Mouse (Mus musculus) lung, postnatal 4 days (tissue): ENCODE results near the gene Auts2.

ENCODE experiments used
- DNase-seq, 2 experiments: peaks; one replicate each; pipeline ENCODE4 v3.0.0; 2021

Gene Auts2

GRCm38 (mm10) chr5:132445213-132445954, 97.8 kb downstream of the Auts2 start:
- no peak for DNase-seq

- no peak for DNase-seq
These were observed 100.2 kb downstream of the Auts2 start for GRCm38 (mm10) chr5:132442948-132443347.

DNA sequence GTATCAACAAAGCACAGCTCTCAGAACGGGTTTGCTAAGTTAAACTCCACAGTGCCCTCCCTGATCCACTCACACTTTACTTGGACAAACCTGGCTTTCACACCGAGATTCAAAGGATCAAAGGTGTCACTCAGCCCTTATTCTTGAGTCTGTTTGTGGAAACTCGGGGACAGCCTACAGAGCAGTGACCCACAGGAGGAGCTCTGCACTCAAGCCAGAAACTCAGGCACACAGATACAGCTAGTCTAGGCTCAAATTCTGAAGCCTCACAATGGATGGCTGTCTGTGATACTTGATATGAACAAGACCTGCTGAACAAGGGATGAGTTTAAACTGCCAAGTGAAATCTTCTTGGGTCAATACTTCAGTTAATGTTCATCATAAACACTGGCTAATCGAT, 104.7 kb downstream of the Auts2 start:
- DNase-seq: no peak

DNA sequence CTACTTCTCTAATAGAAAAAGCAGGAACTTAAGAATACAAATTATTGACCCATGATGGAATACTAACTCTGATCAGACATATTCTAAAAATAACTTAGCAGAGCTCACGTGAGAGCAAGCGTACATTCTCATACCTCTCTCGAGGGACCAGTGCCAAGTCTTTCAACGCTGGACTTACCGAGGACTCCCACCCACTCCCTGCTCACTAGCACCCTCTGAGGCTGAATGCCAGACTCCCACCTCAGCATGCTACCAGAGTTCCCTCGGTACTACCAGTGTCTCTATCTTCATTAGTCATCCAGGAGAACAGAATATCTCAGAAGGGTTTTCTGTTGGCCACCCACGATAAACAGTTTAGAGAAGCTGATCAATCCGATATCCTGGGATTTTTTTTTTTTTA, 105.2 kb downstream of the Auts2 start:
- peak; percentile 9 to 24 for DNase-seq

- DNase-seq: no peak
These were observed 105.7 kb downstream of the Auts2 start for GRCm38 (mm10) chr5:132437478-132437877.

DNA sequence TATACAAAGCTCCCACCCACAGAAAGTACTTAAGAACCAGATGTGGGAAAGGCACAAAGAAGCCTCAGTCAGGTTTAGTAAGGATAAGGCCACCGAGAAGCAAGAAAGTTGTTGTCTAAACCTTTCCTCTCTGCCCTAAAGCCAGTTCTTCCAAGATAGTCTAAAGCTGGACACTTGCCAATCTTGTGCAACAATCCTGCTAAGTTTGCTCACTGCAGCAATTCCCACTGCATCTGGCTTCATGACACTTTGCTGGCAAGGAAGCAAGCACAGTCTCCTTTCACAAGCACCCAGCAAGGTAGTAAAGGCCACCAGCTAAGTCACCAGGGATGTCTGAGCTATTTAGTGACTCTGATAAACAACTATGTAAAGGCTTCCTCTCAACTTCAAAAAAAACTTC, 106.2 kb downstream of the Auts2 start:
- peak; percentile 39 to 44 for DNase-seq

DNA sequence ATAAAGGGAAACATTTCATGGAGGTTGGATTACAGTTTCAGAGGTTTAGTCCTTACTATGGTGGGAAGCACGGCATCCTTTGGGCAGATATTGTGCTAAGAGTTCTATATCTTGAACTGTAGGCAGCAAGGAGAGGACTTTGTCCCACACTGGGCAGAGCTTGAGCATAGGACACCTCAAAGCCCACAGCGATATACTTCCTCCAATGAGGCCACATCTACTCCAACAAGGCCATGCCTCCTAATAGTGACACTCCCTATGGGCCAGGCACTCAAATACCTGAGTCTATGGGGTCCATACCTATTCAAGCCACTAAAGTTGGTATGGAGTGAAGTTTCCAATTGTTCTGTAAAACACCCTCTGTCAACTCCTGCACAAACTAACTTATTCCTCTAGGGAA, 106.7 kb downstream of the Auts2 start:
- DNase-seq: no peak

DNA sequence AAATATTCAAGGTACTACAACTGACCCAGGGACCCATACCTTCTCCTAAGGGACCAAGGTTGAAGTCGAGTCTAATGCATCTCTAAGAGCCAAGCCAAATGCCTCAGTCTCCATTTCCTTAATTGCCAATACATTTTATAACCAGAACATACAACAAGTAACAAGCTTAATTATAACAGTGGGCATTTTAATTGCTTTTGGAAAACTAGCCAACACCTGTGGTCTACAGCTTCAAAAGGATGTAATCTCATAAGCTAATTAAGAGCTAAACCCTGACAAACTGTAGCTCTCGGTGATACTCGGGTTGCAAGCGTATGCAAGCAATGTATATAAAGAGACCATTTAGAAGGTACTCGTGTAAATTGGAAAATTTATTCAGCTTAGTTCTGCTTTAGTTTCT, 107.7 kb downstream of the Auts2 start:
- no peak for DNase-seq

GRCm38 (mm10) chr5:132433377-132434115, 109.6 kb downstream of the Auts2 start:
- DNase-seq: no peak

DNA sequence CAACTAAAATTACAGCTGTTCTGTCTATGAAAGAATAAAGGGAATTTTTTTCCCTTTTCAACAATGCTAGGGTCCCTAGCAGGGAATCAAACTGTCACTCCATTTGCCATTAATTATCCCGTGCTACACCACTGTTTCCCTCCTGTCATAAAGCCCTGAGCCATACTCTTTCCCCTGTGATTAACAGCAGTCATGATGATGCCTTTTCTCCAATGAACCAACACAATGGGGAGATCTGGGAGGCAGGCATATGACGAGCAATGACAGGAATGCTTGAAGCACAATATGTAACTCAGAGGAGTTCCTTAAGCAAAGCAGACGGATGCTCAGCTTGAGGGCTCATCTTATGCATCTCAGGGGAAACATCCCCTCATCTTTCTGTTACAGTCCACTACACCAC, 113.8 kb downstream of the Auts2 start:
- no peak for DNase-seq

DNA sequence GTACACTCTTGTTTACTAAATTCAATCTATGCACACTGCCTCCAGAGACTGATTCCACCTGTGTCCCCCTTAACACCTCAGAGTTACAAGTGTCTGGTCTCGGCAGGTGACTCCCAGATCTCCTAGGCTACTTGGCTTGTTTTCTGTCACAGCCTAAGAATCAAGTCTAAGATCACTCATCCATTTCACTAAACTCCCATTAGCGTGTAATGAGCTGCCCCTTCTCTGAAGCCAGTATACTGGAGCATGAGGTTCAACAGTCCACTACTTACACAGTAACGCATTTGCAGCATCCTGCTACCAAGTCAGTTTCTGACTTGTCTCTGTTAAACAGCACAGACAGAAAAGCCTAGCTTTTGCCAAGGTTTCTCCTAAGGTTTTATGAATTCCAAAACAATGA, 116.8 kb downstream of the Auts2 start:
- no peak for DNase-seq

DNA sequence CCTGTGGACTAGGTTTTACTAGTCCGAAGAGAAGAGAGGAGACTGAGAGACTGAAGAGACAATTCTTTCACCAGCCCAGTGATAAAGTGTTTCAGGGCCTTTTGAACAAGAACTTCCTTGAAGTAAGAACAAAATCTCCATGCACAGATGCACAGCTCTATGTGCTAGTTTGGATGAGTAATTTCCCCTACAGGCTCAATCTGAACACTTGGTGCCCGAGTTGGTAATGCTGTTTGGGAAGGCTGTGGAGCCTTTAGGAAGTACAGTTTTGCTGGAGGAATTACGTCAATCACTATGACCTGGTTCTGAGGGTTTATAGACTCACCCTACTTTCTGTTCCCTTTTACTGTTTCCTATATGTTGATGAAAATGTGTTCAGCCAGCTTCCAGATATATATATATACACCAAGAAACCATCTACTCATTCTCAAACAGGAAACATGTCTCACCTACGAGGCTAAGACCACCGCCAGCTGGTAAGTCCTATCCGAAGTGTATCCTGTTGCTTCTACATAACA, 117.3 kb downstream of the Auts2 start:
- no peak for DNase-seq

DNA sequence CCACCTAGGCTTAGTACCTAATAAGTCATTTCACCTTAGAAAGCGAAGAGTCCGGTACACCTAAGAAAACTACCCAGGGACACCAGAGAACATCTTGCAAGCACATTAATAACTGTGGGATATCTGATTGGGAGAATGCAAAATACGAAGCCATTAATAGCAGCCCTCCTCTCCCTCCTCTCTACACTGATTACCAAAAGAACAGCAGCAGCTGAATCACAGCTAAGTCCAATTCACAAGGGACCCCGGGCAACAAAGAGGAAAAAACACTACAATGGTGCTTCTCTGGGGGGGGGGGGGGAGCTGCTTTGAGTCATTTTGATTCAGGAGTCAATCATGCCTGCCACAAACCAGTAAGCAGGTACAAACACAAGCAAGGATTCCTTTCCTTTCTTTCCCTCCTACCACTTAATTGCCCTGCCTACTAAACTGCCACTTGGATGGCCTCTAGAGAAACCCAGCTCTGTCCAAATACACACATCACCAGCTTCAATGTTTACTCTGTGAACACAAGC, 132.7 kb downstream of the Auts2 start:
- DNase-seq: no peak

GRCm38 (mm10) chr5:132408892-132409575, 134.1 kb downstream of the Auts2 start:
- no peak for DNase-seq

GRCm38 (mm10) chr5:132400556-132400955, 142.6 kb downstream of the Auts2 start:
- peak; percentile 45 to 60 for DNase-seq

DNA sequence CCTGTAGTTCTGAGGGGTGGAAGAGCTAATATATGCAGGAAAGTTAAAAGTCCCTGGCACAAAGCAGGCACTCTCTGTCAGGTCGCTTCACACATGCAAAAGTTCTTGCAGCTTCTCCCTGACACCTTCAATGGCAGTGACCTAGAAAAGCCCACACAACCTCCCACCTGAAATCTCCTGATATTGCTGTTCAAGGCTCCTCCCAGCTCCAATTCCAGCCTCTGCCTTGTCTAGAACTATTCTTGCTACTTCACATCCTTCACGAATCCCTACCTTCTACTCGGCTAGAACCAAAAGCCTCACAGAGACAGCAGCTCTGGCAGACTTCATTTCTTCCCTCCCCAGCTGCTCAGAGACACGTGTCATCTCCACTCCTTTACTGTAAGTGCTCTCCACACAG, 143.7 kb downstream of the Auts2 start:
- no peak for DNase-seq

GRCm38 (mm10) chr5:132395922-132396321, 147.2 kb downstream of the Auts2 start:
- no peak for DNase-seq

GRCm38 (mm10) chr5:132394800-132395575, 148.2 kb downstream of the Auts2 start:
- peak; percentile 42 to 56 for DNase-seq

GRCm38 (mm10) chr5:132391831-132392763, 151.0 kb downstream of the Auts2 start:
- DNase-seq: peak in 1 of 2 experiments; percentile 36

- no peak for DNase-seq
These were observed 154.4 kb downstream of the Auts2 start for GRCm38 (mm10) chr5:132388746-132389145.

GRCm38 (mm10) chr5:132385244-132385855, 157.8 kb downstream of the Auts2 start:
- no peak for DNase-seq
